Comparison of ENCODE assay signal across 18 mouse cellular contexts in genomic region chr14:76700796-76701195, GRCm38 (mm10).
A peak's percentile ranks its signal among the peaks of the same experiment; 100 is the strongest.
DNase-seq lines count a peak whose midpoint lies in the region; ATAC-seq and TF ChIP-seq lines count a peak whose summit lies in the region.
"Had no signal": no experiment of that assay in that cellular context is flagged by ENCODE, and none has a peak within 500 bp of the region (broad histone marks: within the 10 kb centered on the region; RNA-seq: fewer than 3 reads in every experiment).

No protein-coding gene starts in this region.

- H3K27me3 ChIP-seq in heart, embryonic 11.5 days (ENCODE audit: control insufficient read depth, insufficient read depth, low read length): no peaks in the 10 kb centered on the region
- H3K27me3 ChIP-seq: liver, embryonic 15.5 days; midbrain, embryonic 13.5 days had no signal

- H3K27ac ChIP-seq in heart, embryonic 11.5 days (ENCODE audit: low read depth, low read length): peak overlapping the region; percentile 6; the same call in 1 of the 2 replicates
- peak overlapping the region; percentile 32; the same call in 1 of the 2 replicates for H3K27ac ChIP-seq in left cerebral cortex, adult 2 months
- H3K27ac ChIP-seq: hindbrain, embryonic 14.5 days; liver, embryonic 15.5 days; midbrain, embryonic 13.5 days had no signal

- H3K9me3 ChIP-seq in heart, embryonic 11.5 days (replicated peaks; ENCODE audit: control insufficient read depth, low read length): no peaks in the 10 kb centered on the region
- H3K9me3 ChIP-seq: liver, embryonic 15.5 days; midbrain, embryonic 13.5 days had no signal

- no peak for ATAC-seq in heart, embryonic 11.5 days (replicated peaks; ENCODE audit: insufficient number of reproducible peaks, low FRiP score, low TSS enrichment)
- 0 out of 2 replicates have a peak, but pooled peaks have one; percentile 6 for ATAC-seq in megakaryocyte-erythroid progenitor cell, adult 5-6 weeks (replicated peaks; ENCODE audit: low FRiP score, low TSS enrichment, poor library complexity, severe bottlenecking)
- ATAC-seq: midbrain, embryonic 13.5 days had no signal

- H3K4me2 ChIP-seq in heart, embryonic 11.5 days: no peak overlapping the region
- H3K4me2 ChIP-seq: hindbrain, embryonic 14.5 days; liver, embryonic 15.5 days; midbrain, embryonic 13.5 days had no signal

- intact Hi-C loops in heart, postnatal 25 days (cut with DNase I): no loop called here
- intact Hi-C loops in left cerebral cortex, adult 2 months (cut with DNase I): no loop called here

- DNase-seq in heart, postnatal 25 days (ENCODE audit: low spot score): no peak
- no peak for DNase-seq in left cerebral cortex, adult 2 months (ENCODE audit: extremely low spot score in 1 of 2, low spot score in 2 of 2)
- DNase-seq in left cerebral cortex, adult 11 months (ENCODE audit: low spot score): no peak
- DNase-seq in thymus, postnatal 4 days: peak; percentile 73
- no peak for DNase-seq in adrenal gland, postnatal 25 days
- DNase-seq in urinary bladder, postnatal 4 days (ENCODE audit: low spot score in 2 of 2): no peak
- DNase-seq: cerebellum, adult 11 months; cerebellum, postnatal 36 days; gastrocnemius, postnatal 10 days; kidney, adult 2 months; kidney, postnatal 25 days; left cerebral cortex, postnatal 4 days; right cerebral cortex, adult 18-20 months had no signal

- peaks cover 44% of the 10 kb centered on the region for H3K4me1 ChIP-seq in heart, embryonic 11.5 days (ENCODE audit: control insufficient read depth, insufficient read depth, low read length)

- 60% methylated on average over 3 of the region's 3 CpGs for WGBS in heart, embryonic 11.5 days (ENCODE audit: insufficient replicate concordance)

- no peak overlapping the region for H3K4me3 ChIP-seq in heart, embryonic 11.5 days (ENCODE audit: low read depth, low read length)
- no peak overlapping the region for H3K4me3 ChIP-seq in left cerebral cortex, adult 2 months
- H3K4me3 ChIP-seq: liver, embryonic 15.5 days; midbrain, embryonic 13.5 days had no signal

- H3K9ac ChIP-seq in heart, embryonic 11.5 days (ENCODE audit: low read depth, low read length): no peak overlapping the region
- H3K9ac ChIP-seq: hindbrain, embryonic 14.5 days; liver, embryonic 15.5 days; midbrain, embryonic 13.5 days had no signal

- no peaks in the 10 kb centered on the region for H3K36me3 ChIP-seq in heart, embryonic 11.5 days (ENCODE audit: control insufficient read depth, insufficient read depth, low read length)
- H3K36me3 ChIP-seq: liver, embryonic 15.5 days; midbrain, embryonic 13.5 days had no signal

- no peak; the same call in 1 of the 2 replicates for TF ChIP-seq CTCF in left cerebral cortex, adult 2 months (IDR thresholded peaks at IDR 0.05)
